Mouse (Mus musculus) stomach, embryonic 16.5 days (tissue): ENCODE measurements around the gene Aknad1. TPM values are rescaled to one million over a fixed set of nuclear protein-coding genes. Genes with fewer than 3 reads are reported as not detected.

ENCODE experiments used
- ATAC-seq: fragments of 200-750 bp; cut with Nextera tagmentation; 2 replicates; pipeline ENCODE4 v1.8.0; 2017; ENCODE audit warnings: moderate number of reproducible peaks, moderate TSS enrichment; ENCODE audit not compliant: insufficient read depth, low FRiP score
- H3K27ac ChIP-seq: fragments of 300-500 bp; sonication (generic); 2 replicates; pipeline ENCODE4 v1.5.1; 2014; ENCODE audit warnings: low read length
- H3K27me3 ChIP-seq: fragments of 300-500 bp; sonication (generic); 2 replicates; pipeline ENCODE4 v1.6.1; 2014; ENCODE audit warnings: low read length, control low read depth, mixed read lengths; ENCODE audit not compliant: control insufficient read depth, insufficient read depth
- H3K36me3 ChIP-seq: fragments of 300-500 bp; sonication (generic); 2 replicates; pipeline ENCODE4 v1.6.1; 2014; ENCODE audit warnings: low read length; ENCODE audit not compliant: control insufficient read depth, insufficient read depth
- H3K4me1 ChIP-seq: fragments of 300-500 bp; sonication (generic); 2 replicates; pipeline ENCODE4 v1.6.1; 2014; ENCODE audit warnings: low read length, control low read depth, mixed read lengths; ENCODE audit not compliant: control insufficient read depth, insufficient read depth
- H3K4me2 ChIP-seq: fragments of 300-500 bp; sonication (generic); 2 replicates; pipeline ENCODE4 v1.6.1; 2014; ENCODE audit warnings: low read depth, low read length, mixed read lengths
- H3K4me3 ChIP-seq: fragments of 300-500 bp; sonication (generic); replicated peaks from 2 replicates; pipeline ENCODE4 v1.5.1; 2014; ENCODE audit warnings: mild to moderate bottlenecking, low read length
- H3K9ac ChIP-seq: fragments of 300-500 bp; sonication (generic); 2 replicates; pipeline ENCODE4 v1.6.1; 2014; ENCODE audit warnings: low read length
- H3K9me3 ChIP-seq: fragments of 300-500 bp; sonication (generic); replicated peaks from 2 replicates; pipeline ENCODE4 v1.6.1; 2016; ENCODE audit warnings: low read length, control low read depth; ENCODE audit not compliant: control insufficient read depth
- WGBS: fragments of 180-500 bp; shearing (Covaris S2); extraction: QIAGEN DNeasy Blood & Tissue Kit; methylation state at CpG from one replicate; pipeline ENCODE4 v1.1.7; 2014; 5-methylcytosine and 5-hydroxymethylcytosine counted together
- polyA plus RNA-seq: library from polyadenylated mRNA; unstranded; fragments of >200 nt; fragmentation: Nextera tagmentation; extraction: Ambion mirVana; gene quantifications from 2 replicates; pipeline ENCODE4 v1.2.1, GENCODE M21; 2015

The Aknad1 gene
- polyA plus RNA-seq, 1 experiment from 2014 or later, result 0.49 TPM

DNA sequence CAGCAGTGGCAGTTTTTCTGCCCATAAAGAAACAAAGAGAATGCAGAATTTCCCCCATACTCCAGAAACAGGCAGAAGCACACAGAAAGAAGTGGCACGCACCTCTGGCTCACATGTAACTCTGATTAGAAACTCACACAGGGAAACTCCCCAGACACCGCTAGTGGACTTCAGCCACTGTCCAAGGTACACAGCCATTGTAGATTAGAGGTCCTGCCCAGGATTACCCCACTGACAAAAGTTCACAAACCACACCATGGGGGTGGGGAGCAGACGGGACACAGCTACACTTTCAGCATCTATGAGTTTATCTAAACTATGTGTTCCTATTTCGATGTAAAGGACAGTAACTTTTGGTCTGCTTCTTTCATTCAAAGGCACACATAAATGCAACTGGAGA, 24.6 kb upstream of the Aknad1 start:
- no peak overlapping the region for H3K4me2 ChIP-seq
- no peak overlapping the region for H3K27ac ChIP-seq
- no peaks in the 10 kb centered on the region for H3K27me3 ChIP-seq
- no peak overlapping the region for H3K4me3 ChIP-seq
- no peak overlapping the region for H3K9ac ChIP-seq
- H3K9me3 ChIP-seq, result no peaks in the 10 kb centered on the region
- ATAC-seq, result peak; percentile 53; the same call in 1 of the 2 replicates
- H3K4me1 ChIP-seq, result 0 out of 2 replicates have a peak, but pooled peaks cover 9% of the 10 kb centered on the region
- WGBS, result 89% methylated on average over 4 of the region's 4 CpGs
- H3K36me3 ChIP-seq, result no peaks in the 10 kb centered on the region

DNA sequence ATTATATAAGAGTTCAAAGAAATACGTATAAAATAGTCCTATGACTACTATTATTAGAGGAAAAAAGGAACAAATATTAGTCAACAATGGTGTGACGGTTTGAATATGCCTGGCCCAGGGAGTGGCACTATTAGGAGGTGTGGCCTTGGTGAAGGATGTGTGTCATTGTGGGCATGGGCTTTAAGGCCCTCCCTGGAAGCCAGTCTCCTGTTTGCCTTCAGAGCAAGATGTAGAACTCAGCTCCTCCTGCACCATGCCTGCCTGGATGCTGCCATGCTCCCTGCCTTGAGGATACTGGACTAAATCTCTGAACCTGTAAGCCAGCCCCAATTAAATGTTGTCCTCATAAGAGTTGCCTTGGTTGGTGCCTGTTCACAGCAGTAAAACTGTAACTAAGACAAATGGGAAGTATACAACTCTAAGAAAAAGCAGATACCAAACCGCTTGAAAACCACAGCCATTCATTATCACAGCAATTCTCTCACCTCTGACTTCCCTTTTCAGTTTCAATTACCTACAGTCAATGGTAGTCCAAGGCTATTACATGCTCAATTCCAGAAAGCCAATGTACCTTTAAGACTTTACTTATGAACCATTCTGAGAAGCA, 21.5 kb upstream of the Aknad1 start:
- 77% methylated on average over 3 of the region's 3 CpGs for WGBS
- H3K4me2 ChIP-seq, result no peak overlapping the region
- ATAC-seq, result no peak
- no peak overlapping the region for H3K27ac ChIP-seq
- H3K9me3 ChIP-seq, result no peaks in the 10 kb centered on the region
- H3K9ac ChIP-seq, result no peak overlapping the region
- H3K36me3 ChIP-seq, result no peaks in the 10 kb centered on the region
- no peak overlapping the region for H3K4me3 ChIP-seq
- H3K4me1 ChIP-seq, result peaks cover 16% of the 10 kb centered on the region
- H3K27me3 ChIP-seq, result no peaks in the 10 kb centered on the region

GRCm38 (mm10) chr3:108719357-108719756, 20.1 kb upstream of the Aknad1 start:
- H3K4me1 ChIP-seq, result peaks cover 17% of the 10 kb centered on the region
- no peaks in the 10 kb centered on the region for H3K36me3 ChIP-seq
- H3K27me3 ChIP-seq, result no peaks in the 10 kb centered on the region
- H3K9ac ChIP-seq, result no peak overlapping the region
- no peak overlapping the region for H3K27ac ChIP-seq
- H3K4me2 ChIP-seq, result 0 out of 2 replicates have a peak overlapping the region, but pooled peaks have one; percentile 61
- WGBS, result 63% methylated on average over 2 of the region's 2 CpGs
- H3K4me3 ChIP-seq, result no peak overlapping the region
- no peaks in the 10 kb centered on the region for H3K9me3 ChIP-seq
- no peak for ATAC-seq

DNA sequence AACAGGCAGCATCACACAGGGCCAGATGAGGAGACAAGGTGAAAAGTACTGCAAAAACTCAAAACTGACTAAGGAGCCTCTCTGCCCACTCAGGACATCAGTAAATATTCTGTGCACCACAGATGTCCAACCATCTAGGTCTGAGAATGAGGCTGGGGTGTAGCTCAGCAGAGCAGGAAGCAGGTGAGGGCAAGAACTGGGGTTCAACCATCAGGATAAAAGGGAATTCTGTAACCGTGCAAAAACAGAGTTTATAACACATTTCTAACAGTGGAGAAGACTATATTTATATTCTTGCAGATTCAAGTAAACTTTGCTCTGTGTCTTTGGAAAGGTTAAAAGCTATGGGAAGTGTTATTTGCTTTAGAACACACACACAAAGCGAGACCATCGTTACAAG, 19.7 kb upstream of the Aknad1 start:
- H3K4me3 ChIP-seq, result peak overlapping the region; percentile 3; the same call in 1 of the 2 replicates
- ATAC-seq, result no peak
- H3K27me3 ChIP-seq, result no peaks in the 10 kb centered on the region
- WGBS, result 51% methylated on average over 3 of the region's 3 CpGs
- no peaks in the 10 kb centered on the region for H3K36me3 ChIP-seq
- H3K27ac ChIP-seq, result no peak overlapping the region
- H3K9ac ChIP-seq, result no peak overlapping the region
- H3K4me1 ChIP-seq, result peaks cover 17% of the 10 kb centered on the region
- no peaks in the 10 kb centered on the region for H3K9me3 ChIP-seq
- peak overlapping the region; percentile 61; the same call in 1 of the 2 replicates for H3K4me2 ChIP-seq

GRCm38 (mm10) chr3:108721076-108721991, 18.1 kb upstream of the Aknad1 start:
- H3K36me3 ChIP-seq, result no peaks in the 10 kb centered on the region
- H3K27ac ChIP-seq, result peak overlapping the region; percentile 92
- peak overlapping the region; percentile 66 for H3K4me3 ChIP-seq
- no peak; the same call in 1 of the 2 replicates for ATAC-seq
- peak overlapping the region; percentile 61 for H3K4me2 ChIP-seq
- H3K27me3 ChIP-seq, result no peaks in the 10 kb centered on the region
- WGBS, result under 1% methylated on average over 44 of the region's 44 CpGs
- H3K4me1 ChIP-seq, result peaks cover 17% of the 10 kb centered on the region
- peak overlapping the region; percentile 89 for H3K9ac ChIP-seq
- no peaks in the 10 kb centered on the region for H3K9me3 ChIP-seq

DNA sequence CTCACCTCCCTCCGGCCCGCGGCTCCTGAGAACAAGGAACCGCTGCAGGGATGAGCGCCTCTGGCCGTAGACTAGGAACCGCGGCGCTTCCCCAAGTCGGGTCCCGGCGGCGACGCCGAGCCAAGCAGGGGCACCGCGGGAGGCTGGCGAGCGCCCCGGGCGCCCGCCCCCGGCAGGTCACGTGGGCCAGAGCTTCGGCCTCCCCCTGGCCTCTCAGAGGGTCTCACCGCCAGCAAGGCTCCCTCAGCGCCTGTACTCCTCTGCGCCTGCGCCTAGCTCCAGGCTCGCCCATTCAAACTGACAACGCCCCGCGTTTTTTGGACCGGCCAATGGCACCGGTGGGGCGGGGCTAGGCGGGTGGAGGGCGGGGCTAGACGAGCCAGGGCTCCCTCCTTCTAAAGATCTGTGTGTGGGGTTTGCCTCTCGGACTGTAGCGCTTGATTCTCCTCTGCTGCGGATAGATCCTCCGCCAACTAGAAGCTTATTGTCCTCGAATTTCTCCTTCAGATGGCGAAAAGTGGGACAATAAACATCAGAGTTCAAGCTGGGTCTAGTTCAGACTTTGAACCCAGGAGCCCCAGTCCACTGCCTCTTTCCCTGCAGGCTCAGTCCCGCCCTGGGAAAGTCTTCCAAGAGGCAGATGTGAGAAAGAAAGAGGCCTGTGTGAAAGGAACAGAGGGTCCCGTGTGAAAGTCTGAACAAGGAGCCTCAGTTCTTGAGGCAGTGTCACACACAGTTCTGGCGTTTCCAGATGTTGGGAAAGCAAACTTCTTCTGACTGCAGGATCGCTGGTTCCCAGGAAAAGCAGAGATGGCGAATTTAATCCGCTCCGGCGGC, 17.2 kb upstream of the Aknad1 start, which contains the start of gene Gpsm2:
Gene Gpsm2, minus strand, starts transcription at position 274 of the 837 bp plus-strand sequence.
- H3K27me3 ChIP-seq, result no peaks in the 10 kb centered on the region
- H3K4me3 ChIP-seq, result peak within 1 kb of the TSS; percentile 66
- no peaks in the 10 kb centered on the region for H3K36me3 ChIP-seq
- peaks cover 17% of the 10 kb centered on the region for H3K4me1 ChIP-seq
- H3K4me2 ChIP-seq, result peak within 1 kb of the TSS; percentile 61
- WGBS, result 2% methylated on average over 53 of the region's 53 CpGs
- peak within 1 kb of the TSS; percentile 92 for H3K27ac ChIP-seq
- peak; percentile 99 for ATAC-seq
- H3K9me3 ChIP-seq, result no peaks in the 10 kb centered on the region
- H3K9ac ChIP-seq, result peak within 1 kb of the TSS; percentile 89

DNA sequence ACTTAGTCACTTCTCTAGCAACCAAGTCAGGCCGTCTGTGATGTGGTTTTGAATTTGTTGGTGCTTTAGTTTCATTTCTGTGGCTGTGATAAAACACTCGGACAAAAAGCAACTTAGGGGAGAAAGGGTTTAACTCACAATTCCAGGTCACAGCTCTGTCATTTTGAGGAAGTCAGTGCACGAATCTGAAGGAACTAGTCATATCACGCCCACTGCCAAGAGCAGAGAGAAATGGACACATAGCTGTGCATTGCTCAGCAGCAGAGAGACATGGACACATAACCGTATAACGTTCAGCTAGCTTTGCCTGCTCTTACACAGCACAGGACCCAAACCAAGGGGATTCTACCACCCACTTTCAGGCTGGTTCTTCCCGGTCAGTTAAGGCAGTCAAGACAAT, 13.0 kb upstream of the Aknad1 start:
- 84% methylated on average over 7 of the region's 7 CpGs for WGBS
- no peaks in the 10 kb centered on the region for H3K27me3 ChIP-seq
- peaks cover 3% of the 10 kb centered on the region for H3K4me1 ChIP-seq
- H3K36me3 ChIP-seq, result no peaks in the 10 kb centered on the region
- H3K9me3 ChIP-seq, result no peaks in the 10 kb centered on the region
- H3K4me2 ChIP-seq, result no peak overlapping the region
- no peak overlapping the region for H3K9ac ChIP-seq
- no peak for ATAC-seq
- no peak overlapping the region for H3K27ac ChIP-seq
- H3K4me3 ChIP-seq, result no peak overlapping the region

GRCm38 (mm10) chr3:108727344-108727743, 12.1 kb upstream of the Aknad1 start:
- Histone ChIP-seq H3K4me2 (no peak overlapping the region), H3K27ac (no peak overlapping the region), H3K36me3 (no peaks in the 10 kb centered on the region), H3K4me1 (peaks cover 3% of the 10 kb centered on the region), H3K9ac (no peak overlapping the region), H3K9me3 (no peaks in the 10 kb centered on the region), H3K4me3 (no peak overlapping the region), H3K27me3 (no peaks in the 10 kb centered on the region)
- no peak for ATAC-seq
